Mouse (Mus musculus) liver, embryonic 16.5 days (tissue): ENCODE results near the gene Adamts5. TPM values are rescaled to one million over a fixed set of nuclear protein-coding genes. Genes with fewer than 3 reads are reported as not detected.

ENCODE experiments used
- ATAC-seq: fragments of 200-750 bp; cut with Nextera tagmentation; 2 replicates; pipeline ENCODE4 v1.8.0; 2017; ENCODE audit warnings: low read depth, mild to moderate bottlenecking, moderate number of reproducible peaks, moderate library complexity
- H3K27ac ChIP-seq: fragments of 300-500 bp; sonication (generic); 2 replicates; pipeline ENCODE4 v1.5.1; 2014; ENCODE audit warnings: mild to moderate bottlenecking, low read length
- H3K27me3 ChIP-seq: fragments of 300-500 bp; sonication (generic); 2 replicates; pipeline ENCODE4 v1.6.1; 2014; ENCODE audit warnings: low read depth, low read length, mixed read lengths; ENCODE audit not compliant: control insufficient read depth, insufficient read depth
- H3K36me3 ChIP-seq: fragments of 300-500 bp; sonication (generic); 2 replicates; pipeline ENCODE4 v1.6.1; 2014; ENCODE audit warnings: mild to moderate bottlenecking; ENCODE audit not compliant: control insufficient read depth, insufficient read depth
- H3K4me1 ChIP-seq: fragments of 300-500 bp; sonication (generic); 2 replicates; pipeline ENCODE4 v1.6.1; 2014; ENCODE audit warnings: low read depth, low read length, mixed read lengths; ENCODE audit not compliant: control insufficient read depth
- H3K4me2 ChIP-seq: fragments of 300-500 bp; sonication (generic); 2 replicates; pipeline ENCODE4 v1.6.1; 2014; ENCODE audit warnings: low read depth, low read length, mixed read lengths
- H3K4me3 ChIP-seq: fragments of 300-500 bp; sonication (generic); 2 replicates; pipeline ENCODE4 v1.5.1; 2014; ENCODE audit warnings: low read depth, mild to moderate bottlenecking, low read length
- H3K9ac ChIP-seq: fragments of 300-500 bp; sonication (generic); 2 replicates; pipeline ENCODE4 v1.6.1; 2014; ENCODE audit warnings: low read depth, low read length
- H3K9me3 ChIP-seq: fragments of 300-500 bp; sonication (generic); replicated peaks from 2 replicates; pipeline ENCODE4 v1.6.1; 2016; ENCODE audit warnings: low read length; ENCODE audit not compliant: control insufficient read depth
- WGBS: fragments of 180-500 bp; shearing (Covaris S2); extraction: QIAGEN DNeasy Blood & Tissue Kit; methylation state at CpG from one replicate; pipeline ENCODE4 v1.1.7; 2014; ENCODE audit not compliant: insufficient replicate concordance; 5-methylcytosine and 5-hydroxymethylcytosine counted together
- polyA plus RNA-seq: library from polyadenylated mRNA; unstranded; fragments of >200 nt; fragmentation: Nextera tagmentation; extraction: Ambion mirVana; gene quantifications from 2 replicates; pipeline ENCODE4 v1.2.1, GENCODE M21; 2015

Gene Adamts5
- 0.40 and 0.51 TPM in 2 replicates for polyA plus RNA-seq

DNA sequence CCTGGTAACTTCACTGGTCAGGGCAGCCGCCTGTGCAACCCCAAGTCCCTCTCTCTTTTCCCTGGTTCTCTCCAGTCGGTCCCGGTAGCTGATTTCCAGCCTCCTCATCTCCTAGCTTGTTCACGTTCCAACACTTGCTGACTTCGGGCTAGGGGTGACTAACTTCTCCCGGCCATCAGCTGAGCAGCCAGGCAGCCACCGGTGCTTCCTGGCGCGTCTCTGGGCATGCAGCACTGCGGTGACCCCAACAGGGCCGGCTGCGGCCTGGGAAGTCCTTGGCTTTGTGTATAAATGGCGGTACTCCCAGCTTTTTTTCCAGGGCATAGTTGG, at the start of gene Adamts5:
TSS of gene Adamts5 (minus strand) at position 248 of the 330 bp plus-strand sequence.
- Histone ChIP-seq H3K9me3 (no peaks in the 10 kb centered on the region), H3K27me3 (peaks cover 37% of the 10 kb centered on the region), H3K27ac (no peak within 1 kb of the TSS), H3K9ac (no peak within 1 kb of the TSS; the same call in 1 of the 2 replicates), H3K4me3 (peak within 1 kb of the TSS; percentile 52), H3K36me3 (no peaks in the 10 kb centered on the region), H3K4me1 (no peaks in the 10 kb centered on the region; the same call in 1 of the 2 replicates), H3K4me2 (peak within 1 kb of the TSS; percentile 59)
- WGBS: 6% methylated on average over 13 of the region's 13 CpGs
- ATAC-seq: no peak

DNA sequence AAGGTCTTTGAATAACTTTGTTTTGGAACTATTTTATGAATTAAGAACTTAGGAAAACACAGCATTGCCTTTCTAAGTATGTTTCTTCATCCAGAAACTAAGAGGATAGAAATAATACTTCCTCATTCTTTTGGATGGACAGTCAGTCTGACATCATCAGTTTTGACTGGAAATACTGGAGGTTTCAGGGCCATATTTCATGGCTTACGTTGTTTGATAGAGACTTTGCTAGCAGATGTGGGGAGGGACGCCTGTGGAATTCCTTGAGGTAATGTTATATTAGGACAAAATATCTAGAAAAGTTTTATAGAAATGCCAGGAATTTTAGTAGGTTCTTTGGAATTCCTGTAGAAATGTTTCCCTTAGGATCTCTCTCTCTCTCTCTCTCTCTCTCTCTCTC, 48.7 kb upstream of the Adamts5 start:
- H3K9me3 ChIP-seq: no peaks in the 10 kb centered on the region

DNA sequence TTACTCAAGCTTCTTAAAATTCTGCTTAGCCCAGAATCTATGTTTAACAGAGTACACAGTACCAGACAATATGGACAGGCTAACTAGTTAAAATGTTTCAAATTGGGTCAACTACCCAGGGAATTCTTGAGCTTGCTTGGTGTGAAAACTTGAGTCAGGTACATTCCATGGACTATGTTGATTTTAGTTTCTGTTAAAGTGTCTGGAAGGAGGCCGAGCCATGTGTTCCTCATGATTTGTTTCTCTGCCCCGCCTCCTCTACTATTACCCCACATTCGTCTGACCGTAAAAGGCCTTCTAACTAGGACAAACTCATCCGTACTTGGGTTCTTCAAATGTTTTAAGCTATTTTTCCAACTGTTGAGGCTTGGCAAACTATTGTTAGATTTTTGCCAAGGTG, 24.4 kb upstream of the Adamts5 start:
- ATAC-seq: no peak
- no peaks in the 10 kb centered on the region for H3K9me3 ChIP-seq
- no peaks in the 10 kb centered on the region for H3K27me3 ChIP-seq
- no peak overlapping the region for H3K27ac ChIP-seq
- no peaks in the 10 kb centered on the region for H3K4me1 ChIP-seq
- H3K4me2 ChIP-seq: no peak overlapping the region
- H3K36me3 ChIP-seq: no peaks in the 10 kb centered on the region
- H3K4me3 ChIP-seq: no peak overlapping the region
- H3K9ac ChIP-seq: no peak overlapping the region
- 75% methylated on average over 5 of the region's 5 CpGs for WGBS

More for the DNA sequence above, 48.7 kb upstream of the Adamts5 start:
- H3K4me3 ChIP-seq: no peak overlapping the region
- 47% methylated on average over 2 of the region's 2 CpGs for whole genome bisulfite sequencing
- H3K4me1 ChIP-seq: no peaks in the 10 kb centered on the region
- ATAC-seq: no peak
- H3K27me3 ChIP-seq: no peaks in the 10 kb centered on the region
- no peak overlapping the region for H3K9ac ChIP-seq
- H3K27ac ChIP-seq: no peak overlapping the region
- H3K4me2 ChIP-seq: no peak overlapping the region
- H3K36me3 ChIP-seq: no peaks in the 10 kb centered on the region

DNA sequence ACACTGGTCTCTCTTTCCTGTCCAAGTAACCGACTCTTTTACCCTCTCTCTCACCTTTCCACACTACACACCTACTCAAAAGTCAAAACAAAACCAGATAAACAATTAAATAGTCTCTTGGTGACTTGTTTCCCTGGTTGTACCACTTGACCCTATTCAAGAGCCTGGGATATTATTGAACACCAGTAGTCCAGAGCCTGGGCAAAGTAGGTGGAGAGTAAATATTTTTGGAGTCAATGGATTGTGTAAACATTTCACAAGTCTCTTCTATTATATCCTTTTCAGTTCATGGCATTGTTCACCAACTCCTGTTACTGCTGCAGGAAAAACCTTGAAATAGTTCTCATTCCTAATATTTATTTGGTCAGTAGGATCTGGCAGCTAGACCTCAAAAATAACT, 20.8 kb upstream of the Adamts5 start:
- Histone ChIP-seq H3K4me2 (no peak overlapping the region), H3K36me3 (no peaks in the 10 kb centered on the region), H3K4me1 (no peaks in the 10 kb centered on the region), H3K9me3 (no peaks in the 10 kb centered on the region), H3K4me3 (no peak overlapping the region), H3K27me3 (no peaks in the 10 kb centered on the region), H3K9ac (no peak overlapping the region), H3K27ac (no peak overlapping the region)
- WGBS: 55% methylated on average over 1 of the region's 1 CpGs
- ATAC-seq: no peak

DNA sequence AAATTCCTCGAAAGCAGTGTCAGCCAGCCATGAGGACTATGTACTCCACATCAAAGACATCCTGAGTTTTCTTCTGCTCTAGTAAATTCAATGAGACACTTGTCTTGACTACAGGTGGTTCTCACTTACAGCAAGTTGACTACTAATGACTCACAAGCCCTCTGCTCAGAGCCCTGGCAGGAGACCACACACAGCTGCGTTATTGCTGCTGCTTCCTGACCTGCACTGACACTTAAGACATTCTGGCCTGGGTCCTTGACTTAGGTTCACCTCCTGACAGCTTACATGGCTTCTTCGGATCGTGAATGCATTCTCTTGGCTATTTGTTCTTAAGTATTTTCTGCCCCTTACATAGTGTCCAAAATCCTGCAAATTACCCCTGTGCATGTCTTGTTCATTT, 18.5 kb upstream of the Adamts5 start:
- 48% methylated on average over 4 of the region's 4 CpGs for WGBS
- Histone ChIP-seq H3K9me3 (no peaks in the 10 kb centered on the region), H3K27me3 (no peaks in the 10 kb centered on the region), H3K36me3 (no peaks in the 10 kb centered on the region), H3K9ac (no peak overlapping the region), H3K27ac (no peak overlapping the region), H3K4me1 (no peaks in the 10 kb centered on the region), H3K4me2 (no peak overlapping the region), H3K4me3 (no peak overlapping the region)
- ATAC-seq: no peak

DNA sequence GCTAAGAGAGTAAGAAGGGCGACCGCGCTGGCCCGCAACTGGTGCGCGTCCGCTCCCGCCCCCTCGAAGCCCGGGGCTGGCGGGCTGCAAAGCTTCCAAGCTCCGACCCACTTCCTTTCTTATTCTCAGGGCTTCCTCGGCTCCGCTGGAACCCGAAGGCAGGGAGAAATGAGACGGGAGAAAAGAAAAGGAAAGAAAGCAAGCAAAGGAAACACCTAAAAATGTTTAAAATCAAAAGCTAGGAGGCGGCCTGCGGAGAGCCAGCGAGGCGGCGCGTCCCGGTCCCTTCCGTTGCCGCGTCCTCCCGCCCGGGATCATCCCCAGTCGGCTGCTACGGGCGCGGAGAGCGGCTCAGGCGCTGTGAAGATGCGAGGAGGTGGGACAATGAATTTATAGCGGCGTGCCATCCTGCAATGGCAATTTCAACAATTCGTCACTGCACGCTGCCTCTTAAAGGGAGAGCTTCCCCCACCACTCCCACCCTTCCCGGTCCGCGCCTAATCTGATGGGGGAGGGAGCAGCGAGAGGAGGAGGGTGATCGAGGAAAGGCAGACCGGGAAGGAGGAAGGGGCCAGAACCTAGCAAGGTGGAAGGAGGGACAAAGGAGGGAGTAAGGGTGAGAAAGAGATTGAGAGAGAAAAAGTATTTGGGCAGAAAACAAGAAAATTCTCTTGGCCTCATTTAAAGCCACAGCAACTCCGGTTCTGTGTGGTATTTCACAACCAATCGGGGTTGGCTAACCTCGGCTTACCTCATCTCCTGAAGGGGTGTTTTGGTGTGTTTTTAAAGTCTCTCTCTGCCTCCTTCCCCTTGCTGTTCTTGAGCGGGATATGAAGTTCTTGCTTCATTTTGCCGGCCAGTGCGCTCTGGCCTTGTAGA, 687 bp downstream of the Adamts5 start:
- H3K4me3 ChIP-seq: peak overlapping the region; percentile 52
- H3K27me3 ChIP-seq: peaks cover 37% of the 10 kb centered on the region
- WGBS: under 1% methylated on average over 51 of the region's 51 CpGs
- no peak overlapping the region; the same call in 1 of the 2 replicates for H3K9ac ChIP-seq
- ATAC-seq: peak; percentile 21; the same call in 1 of the 2 replicates
- no peak overlapping the region for H3K27ac ChIP-seq
- H3K36me3 ChIP-seq: no peaks in the 10 kb centered on the region
- no peaks in the 10 kb centered on the region; the same call in 1 of the 2 replicates for H3K4me1 ChIP-seq
- H3K4me2 ChIP-seq: peak overlapping the region; percentile 59
- no peaks in the 10 kb centered on the region for H3K9me3 ChIP-seq

DNA sequence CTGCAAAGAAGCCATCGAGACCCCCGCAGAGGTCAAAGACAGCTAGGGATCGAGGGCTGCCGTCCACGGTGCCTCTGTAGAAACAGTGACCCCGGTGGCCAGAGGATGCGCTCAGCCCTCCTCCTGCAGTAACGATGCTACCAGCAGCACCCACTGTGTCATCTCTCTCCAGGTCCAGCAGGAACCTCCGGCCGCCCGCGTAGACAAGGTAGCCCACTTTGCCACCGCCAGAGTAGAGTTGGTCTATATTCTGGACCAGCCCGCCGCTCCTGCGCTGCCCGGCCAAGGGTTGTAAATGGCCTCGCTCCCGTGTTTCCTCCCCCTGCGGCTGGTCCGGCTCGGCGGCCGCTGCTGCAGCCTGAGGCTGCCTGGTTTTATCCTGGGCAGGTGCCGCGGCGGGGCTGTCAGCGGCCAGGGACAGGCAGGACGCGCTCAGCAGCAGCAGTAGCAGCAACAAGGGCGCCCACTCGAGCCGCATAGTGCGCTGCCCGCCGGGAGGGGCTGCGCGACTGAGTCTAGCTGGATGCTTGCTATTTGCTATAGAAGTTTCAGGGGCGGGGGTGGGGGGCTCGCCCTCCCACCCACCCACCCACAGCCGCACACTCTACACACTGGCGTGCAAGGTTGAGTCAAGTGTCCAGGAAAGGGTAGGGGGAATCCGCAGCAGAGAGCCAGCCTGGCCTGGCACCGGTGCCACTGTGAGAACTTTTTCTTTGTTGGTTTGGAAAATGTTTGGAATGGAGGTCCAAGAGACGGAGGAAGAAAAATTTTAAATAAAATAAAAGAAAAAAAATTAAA, 1.6 kb downstream of the Adamts5 start:
- no peaks in the 10 kb centered on the region for H3K36me3 ChIP-seq
- ATAC-seq: 0 out of 2 replicates have a peak, but pooled peaks have one; percentile 5
- H3K27me3 ChIP-seq: peaks cover 37% of the 10 kb centered on the region
- WGBS: 5% methylated on average over 45 of the region's 45 CpGs
- H3K4me1 ChIP-seq: no peaks in the 10 kb centered on the region; the same call in 1 of the 2 replicates
- H3K9ac ChIP-seq: no peak overlapping the region; the same call in 1 of the 2 replicates
- peak overlapping the region; percentile 59 for H3K4me2 ChIP-seq
- peak overlapping the region; percentile 52 for H3K4me3 ChIP-seq
- no peak overlapping the region for H3K27ac ChIP-seq
- no peaks in the 10 kb centered on the region for H3K9me3 ChIP-seq

DNA sequence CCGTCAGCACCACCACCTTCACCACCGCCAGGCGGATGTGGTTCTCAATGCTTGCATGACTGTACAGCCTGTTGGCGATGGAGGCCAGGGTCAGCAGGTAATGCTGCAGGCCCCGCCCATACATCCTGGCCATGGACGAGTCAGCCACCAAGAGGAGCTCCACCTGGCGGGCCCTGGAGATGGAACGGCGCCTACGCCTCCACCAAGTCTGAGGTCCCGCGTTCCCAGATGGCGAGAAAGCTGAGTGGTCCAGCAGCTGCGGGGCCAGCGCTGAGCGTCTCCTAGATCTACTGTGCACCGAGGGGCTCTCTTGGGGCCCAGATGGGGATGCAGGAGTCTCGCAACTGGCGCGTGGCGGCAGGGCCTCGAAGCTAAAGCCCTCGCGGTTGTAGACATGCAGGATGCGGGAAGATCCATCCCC, 2.3 kb downstream of the Adamts5 start:
- Histone ChIP-seq H3K9ac (no peak overlapping the region), H3K27me3 (peaks cover 37% of the 10 kb centered on the region), H3K36me3 (no peaks in the 10 kb centered on the region), H3K4me2 (peak overlapping the region; percentile 59; the same call in 1 of the 2 replicates), H3K27ac (no peak overlapping the region), H3K4me1 (no peaks in the 10 kb centered on the region; the same call in 1 of the 2 replicates), H3K4me3 (no peak overlapping the region), H3K9me3 (no peaks in the 10 kb centered on the region)
- 21% methylated on average over 25 of the region's 25 CpGs for WGBS
- ATAC-seq: no peak
